Mouse (Mus musculus): Measurements from ENCODE around the gene Hist2h2aa1. TPM values are rescaled to one million over a fixed set of nuclear protein-coding genes. Genes with fewer than 3 reads are reported as not detected.
"Not testable (repeated sequence)": the region's sequence is repeated elsewhere in the genome, so short reads cannot be mapped to it uniquely, and the experiment has no call there.

Gene Hist2h2aa1
- total RNA-seq, 2 experiments from 2014 or later: 7.7 to 40.9 TPM

GRCm38 (mm10) chr3:96268051-96268775, 22.9 kb downstream of the Hist2h2aa1 start, which contains the start of gene Hist2h3b:
Gene Hist2h3b (plus strand): TSS chr3:96268654.
- intact Hi-C loops (cut with DNase I): loop anchor here (2.0 kb wide), 1 partner anchor 47 kb away; the partner anchor contains the start of genes Hist2h2ac and Hist2h2be
- peak; percentile 71 for DNase-seq (ENCODE audit: low spot score)

DNA sequence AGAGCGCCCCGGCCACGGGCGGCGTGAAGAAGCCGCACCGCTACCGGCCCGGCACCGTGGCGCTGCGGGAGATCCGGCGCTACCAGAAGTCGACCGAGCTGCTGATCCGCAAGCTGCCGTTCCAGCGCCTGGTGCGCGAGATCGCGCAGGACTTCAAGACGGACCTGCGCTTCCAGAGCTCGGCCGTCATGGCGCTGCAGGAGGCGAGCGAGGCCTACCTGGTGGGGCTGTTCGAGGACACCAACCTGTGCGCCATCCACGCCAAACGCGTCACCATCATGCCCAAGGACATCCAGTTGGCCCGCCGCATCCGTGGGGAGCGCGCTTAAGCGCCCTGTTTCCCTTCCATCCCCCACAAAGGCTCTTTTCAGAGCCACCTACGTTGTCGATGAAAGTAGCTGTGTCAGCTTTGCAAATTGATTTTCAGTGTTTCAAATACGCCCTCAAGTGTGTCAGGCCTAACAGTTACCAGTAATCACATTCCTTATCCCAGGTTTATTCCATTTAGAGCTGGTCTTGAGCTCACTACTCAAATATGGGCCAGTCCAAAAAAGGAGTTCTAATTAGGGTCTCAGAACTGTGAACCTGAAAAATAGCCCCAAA, 23.6 kb downstream of the Hist2h2aa1 start:
- DNase-seq (ENCODE audit: low spot score): not testable (repeated sequence)
- intact Hi-C loops (cut with DNase I): loop anchor here (2.0 kb wide), 1 partner anchor 48 kb away; the partner anchor contains the start of genes Hist2h2ac and Hist2h2be

DNA sequence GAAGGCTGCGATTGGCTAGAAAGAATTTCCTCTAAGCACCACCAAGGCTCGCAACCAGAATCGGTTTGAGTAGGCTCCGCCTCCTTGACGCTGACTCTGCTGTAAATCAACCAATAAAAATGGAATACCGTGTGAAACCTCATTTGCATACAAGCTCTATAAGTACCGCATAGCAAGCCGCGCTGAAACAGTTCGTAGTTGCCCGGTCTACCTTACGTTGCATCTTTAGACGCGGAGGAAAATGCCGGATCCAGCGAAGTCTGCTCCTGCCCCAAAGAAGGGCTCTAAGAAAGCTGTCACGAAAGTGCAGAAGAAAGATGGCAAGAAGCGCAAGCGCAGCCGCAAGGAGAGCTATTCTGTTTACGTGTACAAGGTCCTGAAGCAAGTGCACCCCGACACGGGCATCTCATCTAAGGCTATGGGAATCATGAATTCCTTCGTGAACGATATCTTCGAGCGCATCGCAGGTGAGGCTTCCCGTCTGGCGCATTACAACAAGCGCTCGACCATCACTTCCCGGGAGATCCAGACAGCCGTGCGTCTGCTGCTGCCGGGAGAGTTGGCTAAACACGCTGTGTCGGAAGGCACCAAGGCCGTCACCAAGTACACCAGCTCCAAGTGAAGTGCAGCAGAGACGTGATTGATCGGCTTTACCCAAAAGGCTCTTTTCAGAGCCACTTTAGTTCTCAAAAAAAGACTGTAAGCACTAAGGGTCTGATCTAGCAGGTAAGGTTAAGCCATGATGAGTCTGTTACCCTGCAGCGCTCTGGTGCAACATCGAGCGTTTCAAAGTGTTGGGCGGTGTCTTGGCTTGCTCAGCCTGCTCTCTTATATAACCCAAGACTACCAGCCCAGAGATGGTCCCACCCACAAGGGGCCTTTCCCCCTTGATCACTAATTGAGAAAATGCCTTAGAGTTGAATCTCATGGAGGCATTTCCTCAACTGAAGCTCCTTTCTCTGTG, 24.5 kb downstream of the Hist2h2aa1 start, which contains the start of gene Hist2h2bb:
Gene Hist2h2bb, plus strand, starts transcription at position 242 of the 964 bp plus-strand sequence.
- intact Hi-C loops (cut with DNase I): loop anchor here (2.0 kb wide), 1 partner anchor 49 kb away; the partner anchor contains the start of genes Hist2h2ac and Hist2h2be

DNA sequence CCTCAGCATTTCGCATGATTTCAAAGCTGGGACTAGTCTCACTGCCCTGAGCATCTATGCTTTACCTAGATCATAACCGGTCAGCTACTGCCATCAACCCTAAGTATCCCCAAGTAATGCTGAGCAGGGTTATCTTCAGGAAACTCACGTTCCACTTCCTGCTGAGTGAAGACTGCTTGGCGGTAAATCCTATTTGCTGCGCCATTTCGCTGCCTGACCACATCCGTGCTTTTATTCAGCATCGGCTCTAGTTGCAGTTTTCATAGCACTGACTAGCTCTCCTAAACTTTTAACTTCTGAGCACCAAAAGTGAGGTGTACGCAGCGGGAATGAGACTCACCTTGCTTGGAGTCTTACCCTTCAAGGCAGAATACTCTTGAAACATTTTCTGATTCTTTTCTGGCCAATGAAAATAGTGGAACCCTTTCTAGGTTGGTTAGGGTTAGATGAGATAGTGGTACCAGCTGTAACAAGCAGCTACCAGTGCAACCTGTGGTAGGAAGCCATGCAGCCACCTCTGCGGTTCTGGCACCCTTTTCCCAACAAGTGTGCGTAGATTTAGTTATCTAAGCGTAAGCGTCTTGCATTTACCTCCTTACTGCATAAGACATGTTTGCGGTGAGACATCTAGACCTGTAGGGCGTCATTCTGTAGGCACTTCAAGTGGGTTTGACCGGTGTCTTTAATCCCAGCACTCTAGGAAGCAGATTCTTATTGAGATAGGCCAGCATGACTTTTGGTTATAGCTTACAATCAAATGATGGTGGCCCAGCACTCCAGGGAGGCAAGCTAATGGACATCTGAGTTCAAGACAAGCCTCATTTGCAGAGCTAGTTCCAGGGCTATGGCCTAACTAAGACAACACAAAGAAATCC, 28.5 kb downstream of the Hist2h2aa1 start:
- intact Hi-C loops (cut with DNase I): no loop called here
- no peak for DNase-seq (ENCODE audit: low spot score)

More for the DNA sequence above, 24.5 kb downstream of the Hist2h2aa1 start, which contains the start of gene Hist2h2bb:
- peak; percentile 89 for DNase-seq (ENCODE audit: low spot score)

- intact Hi-C loops (cut with DNase I): loop anchor here (5.0 kb wide), 1 partner anchor 225 kb away; no protein-coding TSS in a partner anchor
Measured at GRCm38 (mm10) chr3:96277428-96277799, 32.1 kb downstream of the Hist2h2aa1 start.

DNA sequence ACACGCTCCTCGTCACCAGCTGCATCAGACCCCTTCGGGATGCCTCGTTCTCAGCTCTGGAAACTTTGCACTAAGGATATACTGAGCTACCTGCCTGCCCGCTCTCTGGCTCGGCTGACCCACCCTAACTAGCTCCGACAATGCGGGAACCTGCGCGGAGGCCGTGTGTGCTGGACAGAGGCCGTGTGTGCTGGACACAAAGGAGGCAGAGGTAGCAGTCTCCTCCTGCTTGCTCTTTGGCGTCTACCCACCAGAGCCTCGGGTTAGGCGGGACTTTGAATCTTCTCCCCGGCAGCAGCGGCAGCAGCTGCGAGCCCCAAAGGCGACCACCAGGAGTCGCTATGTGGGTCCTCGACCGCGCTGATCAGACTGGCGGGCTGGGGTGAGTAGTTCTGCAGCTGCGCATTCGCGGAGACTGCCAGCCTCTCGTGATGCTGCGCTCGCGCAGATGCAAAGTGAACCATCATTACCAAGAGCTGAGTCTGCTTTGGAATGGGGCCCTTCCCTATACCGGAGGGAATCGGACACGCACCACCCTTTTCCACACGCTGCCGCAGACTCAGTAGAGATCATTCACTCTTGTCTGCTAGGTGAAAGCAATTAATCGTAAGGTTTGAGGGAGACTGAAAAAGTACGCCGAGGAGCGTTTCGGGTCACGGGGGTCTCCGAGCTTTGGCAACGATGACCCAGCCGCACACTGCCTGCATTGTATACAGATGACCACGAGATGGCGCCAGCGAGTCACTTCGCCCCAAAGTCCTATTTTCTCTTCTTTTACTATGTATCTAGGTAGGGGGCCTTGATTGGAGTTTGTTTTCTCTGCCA, 32.7 kb downstream of the Hist2h2aa1 start:
- intact Hi-C loops (cut with DNase I): loop anchor here (5.0 kb wide), 1 partner anchor 224 kb away; no protein-coding TSS in a partner anchor
- peak; percentile 83 for DNase-seq (ENCODE audit: low spot score)

More at GRCm38 (mm10) chr3:96277428-96277799, 32.1 kb downstream of the Hist2h2aa1 start:
- no peak for DNase-seq (ENCODE audit: low spot score)

DNA sequence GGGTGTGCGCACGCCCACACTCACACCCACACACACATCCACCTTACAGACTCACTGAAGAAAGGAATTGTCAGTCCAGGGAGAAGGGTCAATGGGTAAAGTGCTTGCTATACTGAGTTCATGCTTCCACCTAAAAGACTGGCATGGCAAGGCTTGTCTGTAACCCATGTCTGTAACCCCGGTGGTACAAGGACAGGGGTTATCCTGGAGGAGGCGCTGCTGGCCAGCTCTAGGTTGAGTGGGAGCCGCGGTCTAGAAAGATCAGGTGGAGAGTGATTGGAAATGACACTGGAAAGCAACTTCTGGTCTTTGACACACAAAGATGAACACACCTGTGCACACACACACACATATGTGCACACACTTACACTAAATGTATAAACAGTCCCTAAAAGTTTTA, 35.4 kb downstream of the Hist2h2aa1 start:
- intact Hi-C loops (cut with DNase I): loop anchor here (5.0 kb wide), 1 partner anchor 162 kb away; no protein-coding TSS in a partner anchor
- no peak for DNase-seq (ENCODE audit: low spot score)

DNA sequence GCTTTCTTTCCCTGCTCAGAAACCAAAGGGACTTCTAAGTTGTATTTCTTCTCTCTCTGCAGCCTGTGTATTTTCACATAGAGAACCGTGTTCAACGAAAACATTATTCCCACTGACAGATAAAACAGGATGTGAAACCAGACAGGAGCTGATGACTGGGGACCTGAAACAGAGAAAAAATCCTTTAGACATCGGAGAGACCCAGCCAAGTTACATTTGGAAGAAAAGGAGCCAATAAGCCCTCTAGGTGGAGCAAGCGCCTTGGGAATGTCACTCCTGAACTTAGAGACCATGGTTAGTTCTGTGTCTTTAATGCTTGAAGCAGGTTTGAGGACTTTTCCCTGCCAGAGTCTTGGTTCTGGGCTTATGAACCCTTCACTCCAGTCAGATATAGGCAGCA, 39.2 kb downstream of the Hist2h2aa1 start:
- no peak for DNase-seq (ENCODE audit: low spot score)
- intact Hi-C loops (cut with DNase I): loop anchor here (5.0 kb wide), 1 partner anchor 158 kb away; no protein-coding TSS in a partner anchor

GRCm38 (mm10) chr3:96287334-96287733, 42.0 kb downstream of the Hist2h2aa1 start:
- intact Hi-C loops (cut with DNase I); DNase-seq (ENCODE audit: low spot score): not testable (repeated sequence)

DNA sequence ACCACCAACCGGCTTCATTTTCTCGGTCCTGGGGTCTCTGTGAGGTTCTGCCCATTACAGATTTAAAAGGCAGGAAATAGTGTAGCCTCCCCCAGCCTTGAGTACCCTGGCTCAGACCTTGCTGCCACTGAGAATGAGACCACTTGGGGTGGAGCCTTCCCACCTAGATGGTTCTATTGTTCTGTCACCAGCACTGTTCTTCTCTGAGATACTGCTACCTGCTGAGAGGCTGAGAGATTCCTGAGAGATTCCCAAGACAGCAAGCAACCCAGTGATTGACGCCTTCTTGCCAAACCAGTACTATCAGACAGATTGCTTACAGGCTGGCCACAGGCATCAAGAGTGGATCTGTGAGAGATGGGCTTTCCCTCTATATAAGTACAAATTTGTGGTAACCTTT, 43.9 kb downstream of the Hist2h2aa1 start:
- intact Hi-C loops (cut with DNase I): no loop called here

GRCm38 (mm10) chr3:96290727-96291126, 45.4 kb downstream of the Hist2h2aa1 start:
- DNase-seq (ENCODE audit: low spot score); intact Hi-C loops (cut with DNase I): not testable (repeated sequence)

More for the DNA sequence above, 43.9 kb downstream of the Hist2h2aa1 start:
- no peak for DNase-seq (ENCODE audit: low spot score)

DNA sequence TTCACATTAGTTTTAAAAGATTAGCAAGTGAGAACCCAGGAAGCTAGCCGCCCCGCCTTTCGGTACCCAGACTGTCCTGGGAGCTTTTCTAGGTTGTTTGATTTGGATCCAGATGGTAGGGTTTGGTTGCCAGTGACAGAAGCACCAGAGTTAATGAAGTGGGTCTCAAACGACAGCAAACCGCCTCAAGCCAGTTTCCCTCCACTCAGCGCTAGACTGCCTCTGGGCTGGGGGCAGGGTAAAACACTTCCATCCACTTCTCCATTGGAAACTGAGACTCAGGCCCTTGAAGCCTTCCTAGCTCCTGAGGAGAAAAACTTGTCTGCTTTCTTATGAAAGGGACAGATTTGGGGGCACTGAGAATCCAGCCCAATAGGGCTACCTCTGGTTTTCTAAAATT, 47.3 kb downstream of the Hist2h2aa1 start:
- no peak for DNase-seq (ENCODE audit: low spot score)
- intact Hi-C loops (cut with DNase I): no loop called here

DNA sequence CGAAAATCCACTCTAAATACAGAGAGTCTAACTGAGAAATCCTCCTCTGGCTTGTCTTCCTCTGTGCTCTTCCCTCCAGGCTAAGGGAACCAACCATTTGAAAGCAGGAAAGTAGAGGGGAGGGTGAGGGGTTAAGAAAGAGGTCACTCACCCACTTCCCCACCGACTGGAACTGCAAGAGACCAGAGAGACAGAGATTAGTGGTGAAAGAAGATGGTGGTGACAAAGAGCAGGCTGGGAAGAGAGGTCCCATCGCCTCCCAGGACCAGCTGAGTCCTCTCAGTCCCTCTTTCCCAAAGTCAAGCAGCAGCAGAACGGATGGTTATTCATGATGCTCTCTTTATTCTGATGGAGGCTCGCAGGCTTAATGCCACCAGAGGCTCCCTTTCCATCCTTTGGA, 48.1 kb downstream of the Hist2h2aa1 start:
- DNase-seq (ENCODE audit: low spot score): no peak
- intact Hi-C loops (cut with DNase I): no loop called here

DNA sequence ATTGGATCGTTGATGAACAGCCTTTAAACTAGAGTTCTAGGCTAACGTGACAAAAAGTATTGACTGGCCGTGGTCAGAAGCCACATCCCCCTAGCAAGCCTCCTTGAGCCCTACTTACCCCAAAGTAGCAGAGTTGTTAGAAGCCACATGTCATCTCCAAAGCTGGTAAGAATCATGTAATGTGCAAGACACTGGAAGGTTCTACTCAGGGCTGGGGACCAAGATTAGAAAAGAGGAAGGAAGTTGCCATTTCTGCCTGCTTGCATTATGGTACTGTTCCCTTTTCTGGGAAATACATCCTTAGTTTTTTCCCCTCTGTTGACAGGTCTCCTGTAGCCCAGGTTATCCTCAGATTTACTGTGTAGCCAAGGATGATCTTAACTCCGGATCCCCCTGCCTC, 48.5 kb downstream of the Hist2h2aa1 start, which contains the start of gene Fcgr1:
Gene Fcgr1, minus strand, starts transcription at position 183 of the 400 bp plus-strand sequence.
- intact Hi-C loops (cut with DNase I): no loop called here
- no peak for DNase-seq (ENCODE audit: low spot score)

Data from heart, postnatal 25 days (tissue).